Mouse (Mus musculus) myocyte (in vitro differentiated cells): ENCODE measurements around the gene Slc2a3. TPM values are rescaled to one million over a fixed set of nuclear protein-coding genes. Genes with fewer than 3 reads are reported as not detected.
"Not testable (repeated sequence)": the region's sequence is repeated elsewhere in the genome, so short reads cannot be mapped to it uniquely, and the experiment has no call there.

Experiments
- H3K27me3 ChIP-seq: one replicate; pipeline ENCODE4 v1.6.1; 2011; ENCODE audit not compliant: control insufficient read depth, insufficient read depth, insufficient read length
- H3K36me3 ChIP-seq: one replicate; pipeline ENCODE4 v1.6.1; 2011; ENCODE audit not compliant: control insufficient read depth, insufficient read depth
- H3K4me2 ChIP-seq: one replicate; pipeline ENCODE4 v1.6.1; 2011; ENCODE audit warnings: low read depth, control low read depth
- H3K4me3 ChIP-seq: one replicate; pipeline ENCODE4 v1.5.1; 2011; ENCODE audit warnings: mild to moderate bottlenecking, control low read depth, moderate library complexity
- H3K79me2 ChIP-seq: one replicate; pipeline ENCODE4 v1.6.1; 2011; ENCODE audit not compliant: control insufficient read depth, insufficient read depth
- H3ac ChIP-seq: one replicate; pipeline ENCODE4 v1.6.1; 2011; ENCODE audit not compliant: control insufficient read depth, insufficient read length
- CEBPB ChIP-seq: IDR thresholded peaks from 2 replicates; pipeline ENCODE4 v1.6.1; 2011; ENCODE audit warnings: mild to moderate bottlenecking, moderate library complexity; ENCODE audit not compliant: poor library complexity, insufficient read depth, severe bottlenecking
- E2F4 ChIP-seq: IDR thresholded peaks from one replicate; pipeline ENCODE4 v1.6.1; 2011; ENCODE audit warnings: mild to moderate bottlenecking, control low read depth, moderate library complexity; ENCODE audit not compliant: insufficient read depth
- MAX ChIP-seq: IDR thresholded peaks from one replicate; pipeline ENCODE4 v1.6.1; 2011; ENCODE audit warnings: low read depth, mild to moderate bottlenecking, control low read depth
- MYOD1 ChIP-seq, 3 experiments: IDR thresholded peaks; one replicate each; pipeline ENCODE4 v1.6.1; 2011; ENCODE audit warnings: control low read depth in 2 of 3, low read depth in 2 of 3, mild to moderate bottlenecking in 2 of 3, moderate library complexity in 1 of 3; ENCODE audit not compliant: insufficient read length in 2 of 3, control insufficient read depth in 1 of 3
- MYOG ChIP-seq, 3 experiments: IDR thresholded peaks; one replicate each; pipeline ENCODE4 v1.6.1; 2011; ENCODE audit warnings: control low read depth in 2 of 3, low read depth in 2 of 3, mild to moderate bottlenecking in 2 of 3; ENCODE audit not compliant: insufficient read length in 2 of 3, control insufficient read depth in 1 of 3, insufficient read depth in 1 of 3
- POLR2A ChIP-seq: IDR thresholded peaks from one replicate; pipeline ENCODE4 v1.6.1; 2011; ENCODE audit warnings: low read depth, mild to moderate bottlenecking, control low read depth, moderate library complexity; ENCODE audit not compliant: insufficient read length
- POLR2AphosphoS2 ChIP-seq: IDR thresholded peaks from one replicate; pipeline ENCODE4 v1.6.1; 2011; ENCODE audit warnings: low read depth, control low read depth; ENCODE audit not compliant: insufficient read length
- REST ChIP-seq: IDR thresholded peaks from one replicate; pipeline ENCODE4 v1.6.1; 2011; ENCODE audit warnings: mild to moderate bottlenecking, control low read depth, moderate library complexity; ENCODE audit not compliant: insufficient read depth, insufficient read length
- SRF ChIP-seq: IDR thresholded peaks from one replicate; pipeline ENCODE4 v1.6.1; 2011; ENCODE audit warnings: low read depth; ENCODE audit not compliant: control insufficient read depth, insufficient read length
- TCF12 ChIP-seq: IDR thresholded peaks from one replicate; pipeline ENCODE4 v1.6.1; 2011; ENCODE audit warnings: mild to moderate bottlenecking, control low read depth; ENCODE audit not compliant: poor library complexity, insufficient read depth, severe bottlenecking
- TCF3 ChIP-seq: IDR thresholded peaks from one replicate; pipeline ENCODE4 v1.6.1; 2011; ENCODE audit warnings: low read depth, control low read depth; ENCODE audit not compliant: insufficient read length
- USF1 ChIP-seq: IDR thresholded peaks from one replicate; pipeline ENCODE4 v1.6.1; 2011; ENCODE audit warnings: low read depth, mild to moderate bottlenecking, control low read depth, moderate library complexity
- polyA plus RNA-seq: library from polyadenylated mRNA; unstranded; fragments of >200 nt; fragmentation: generic; extraction: Trizol; gene quantifications from one replicate; pipeline ENCODE4 v1.2.1, GENCODE M21; 2012; ENCODE audit warnings: missing spikeins

Gene Slc2a3
- polyA plus RNA-seq, 1 experiment = 1.2 TPM

DNA sequence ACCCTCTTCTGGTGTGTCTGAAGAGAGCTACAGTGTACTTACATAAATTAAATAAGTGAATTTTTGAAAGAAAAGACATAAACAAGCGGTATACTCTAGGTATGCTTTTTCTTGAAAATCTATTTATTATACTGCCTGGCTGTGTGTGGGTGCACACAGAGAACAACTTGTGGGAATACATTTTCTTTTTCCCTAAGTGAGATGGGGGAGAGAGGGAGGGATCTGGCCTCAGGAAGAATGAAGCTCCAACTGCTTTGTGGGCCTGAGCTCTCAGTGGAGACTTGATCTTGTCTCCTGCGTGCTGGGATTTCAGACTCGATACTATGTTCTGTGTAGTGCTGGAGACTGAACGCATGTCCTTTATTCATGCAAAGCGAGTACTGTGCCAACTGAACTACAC lies 99.6 kb downstream of the Slc2a3 start:
- H3K36me3 ChIP-seq = no peaks in the 10 kb centered on the region
- H3K27me3 ChIP-seq = no peaks in the 10 kb centered on the region
- no peaks in the 10 kb centered on the region for H3K79me2 ChIP-seq
- TF ChIP-seq TCF3 (no peak), USF1 (no peak), REST (no peak), MYOD1 (IDR thresholded peaks at IDR 0.05; ENCODE audit: control insufficient read depth in 1 of 3, insufficient read length in 2 of 3, low read depth in 2 of 3) (no peak), CEBPB (no peak), MYOG (IDR thresholded peaks at IDR 0.05; ENCODE audit: control insufficient read depth in 1 of 3, insufficient read depth in 1 of 3, insufficient read length in 2 of 3, low read depth in 2 of 3) (no peak), POLR2A (no peak), E2F4 (no peak), TCF12 (no peak), MAX (no peak), POLR2AphosphoS2 (no peak), SRF (no peak)
- H3K4me3 ChIP-seq = no peak overlapping the region
- H3K4me2 ChIP-seq = no peak overlapping the region
- no peak overlapping the region for H3ac ChIP-seq

DNA sequence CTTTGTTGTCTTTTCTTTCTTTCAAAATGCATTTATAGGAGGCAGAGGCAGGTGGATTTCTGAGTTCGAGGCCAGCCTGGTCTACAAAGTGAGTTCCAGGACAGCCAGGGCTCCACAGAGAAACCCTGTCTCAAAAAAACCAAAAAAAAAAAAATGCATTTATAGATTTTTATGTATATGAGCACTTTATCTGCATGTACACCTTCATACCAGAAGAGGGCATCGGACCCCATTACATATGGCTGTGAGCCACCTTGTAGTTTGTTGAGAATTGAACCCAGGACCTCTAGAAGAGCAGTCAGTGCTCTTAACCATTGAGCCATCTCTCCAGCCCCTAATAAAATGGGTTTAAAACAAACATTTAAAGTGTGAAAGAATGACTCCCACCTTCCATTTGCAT lies 101.8 kb downstream of the Slc2a3 start:
- H3K36me3 ChIP-seq, H3K27me3 ChIP-seq: not testable (repeated sequence)

DNA sequence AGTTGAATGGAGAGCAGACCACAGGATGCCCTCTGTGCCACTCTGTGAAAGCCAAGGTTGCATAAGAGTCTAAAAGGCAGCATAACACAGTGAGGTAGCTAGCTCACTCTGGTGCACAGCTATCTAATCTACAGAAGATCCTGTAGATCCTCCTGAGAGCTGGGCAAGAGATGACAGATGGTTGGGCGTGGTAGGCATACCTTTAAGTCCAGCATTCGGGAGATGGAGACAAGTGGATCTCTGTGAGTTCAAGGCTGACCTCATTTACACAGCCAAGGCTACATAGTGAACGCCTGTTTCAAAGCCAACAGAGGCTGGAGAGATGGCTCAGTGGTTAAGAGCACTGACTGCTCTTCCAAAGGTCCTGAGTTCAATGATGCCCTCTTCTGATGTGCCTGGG lies 106.0 kb downstream of the Slc2a3 start:
- no peaks in the 10 kb centered on the region for H3K27me3 ChIP-seq
- no peaks in the 10 kb centered on the region for H3K79me2 ChIP-seq
- no peaks in the 10 kb centered on the region for H3K36me3 ChIP-seq
- H3K4me3 ChIP-seq = no peak overlapping the region
- H3ac ChIP-seq = no peak overlapping the region
- H3K4me2 ChIP-seq = no peak overlapping the region
- TF ChIP-seq MAX (no peak), TCF12 (no peak), SRF (no peak), CEBPB (no peak), POLR2A (no peak), POLR2AphosphoS2 (no peak), MYOD1 (IDR thresholded peaks at IDR 0.05; ENCODE audit: control insufficient read depth in 1 of 3, insufficient read length in 2 of 3, low read depth in 2 of 3) (no peak), USF1 (no peak), TCF3 (no peak), E2F4 (no peak), MYOG (IDR thresholded peaks at IDR 0.05; ENCODE audit: control insufficient read depth in 1 of 3, insufficient read depth in 1 of 3, insufficient read length in 2 of 3, low read depth in 2 of 3) (no peak), REST (no peak)

More for the DNA sequence above, 101.8 kb downstream of the Slc2a3 start:
- not testable (repeated sequence) for H3ac ChIP-seq, H3K79me2 ChIP-seq, H3K4me3 ChIP-seq, H3K4me2 ChIP-seq

DNA sequence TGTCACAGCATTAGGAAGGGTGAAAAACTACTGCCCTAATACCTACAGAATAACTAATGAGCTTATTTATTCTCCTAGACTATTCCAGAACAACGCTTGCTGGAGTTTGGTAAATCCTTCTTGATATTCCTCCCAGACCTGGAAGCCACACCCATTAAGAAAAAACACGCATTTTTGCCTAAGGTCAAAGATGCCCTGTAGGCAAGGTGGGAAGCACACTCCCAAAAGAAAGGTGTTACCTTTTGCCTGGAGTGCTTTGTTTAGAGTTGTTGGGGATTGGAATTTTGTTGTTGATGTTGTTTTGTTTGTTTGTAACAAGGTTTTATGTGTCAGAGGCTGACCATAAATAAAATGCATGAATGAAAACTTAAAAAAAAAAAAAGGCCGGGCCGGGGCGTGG lies 111.4 kb downstream of the Slc2a3 start:
- no peaks in the 10 kb centered on the region for H3K79me2 ChIP-seq
- TF ChIP-seq CEBPB (no peak), SRF (no peak), POLR2A (no peak), MYOG (IDR thresholded peaks at IDR 0.05; ENCODE audit: control insufficient read depth in 1 of 3, insufficient read depth in 1 of 3, insufficient read length in 2 of 3, low read depth in 2 of 3) (no peak), MAX (no peak), USF1 (no peak), MYOD1 (IDR thresholded peaks at IDR 0.05; ENCODE audit: control insufficient read depth in 1 of 3, insufficient read length in 2 of 3, low read depth in 2 of 3) (no peak), E2F4 (no peak), TCF12 (no peak), POLR2AphosphoS2 (no peak), TCF3 (no peak), REST (no peak)
- no peaks in the 10 kb centered on the region for H3K36me3 ChIP-seq
- no peak overlapping the region for H3ac ChIP-seq
- H3K4me2 ChIP-seq = peak overlapping the region; percentile 58
- no peaks in the 10 kb centered on the region for H3K27me3 ChIP-seq
- H3K4me3 ChIP-seq = no peak overlapping the region

DNA sequence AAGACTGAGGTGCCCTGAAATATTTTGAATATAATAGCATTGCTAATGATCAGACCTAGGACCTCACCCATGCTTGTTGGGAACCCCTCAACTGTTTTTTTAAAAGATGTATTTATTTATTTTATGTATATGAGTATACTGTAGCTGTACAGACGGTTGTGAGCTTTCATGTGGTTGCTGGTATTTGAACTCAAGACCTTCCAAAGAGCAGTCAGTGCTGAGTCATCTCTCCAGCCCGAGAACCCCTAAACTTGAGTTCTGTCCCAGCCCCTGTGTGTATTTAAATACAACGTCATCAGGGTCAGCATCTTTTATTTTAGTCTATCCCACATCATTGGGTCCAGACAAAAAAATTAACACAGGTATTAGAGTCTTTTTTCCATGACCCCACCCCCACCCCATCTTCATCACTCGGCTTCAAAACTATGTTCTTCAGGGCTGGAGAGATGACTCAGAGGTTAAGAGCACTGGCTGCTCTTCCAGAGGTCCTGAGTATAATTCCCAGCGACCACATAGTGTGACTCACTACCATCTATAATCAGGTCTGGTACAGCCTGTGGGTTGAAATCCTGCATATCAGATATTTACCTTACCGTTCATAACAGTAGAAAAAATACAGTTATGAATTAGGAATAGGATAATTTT lies 111.9 kb downstream of the Slc2a3 start:
- Histone ChIP-seq H3K79me2 (no peaks in the 10 kb centered on the region), H3K36me3 (no peaks in the 10 kb centered on the region), H3K4me3 (no peak overlapping the region), H3ac (no peak overlapping the region), H3K4me2 (peak overlapping the region; percentile 58), H3K27me3 (no peaks in the 10 kb centered on the region)
- TF ChIP-seq SRF (no peak), TCF3 (no peak), POLR2AphosphoS2 (no peak)
